21 mouse cellular contexts compared by ENCODE assay signal in genomic region chr11:50240235-50240911, GRCm38 (mm10). TPM values are rescaled to one million over a fixed set of nuclear protein-coding genes. Genes with fewer than 3 reads are reported as not detected.
A peak's percentile ranks its signal among the peaks of the same experiment; 100 is the strongest.
DNase-seq lines count a peak whose midpoint lies in the region; ATAC-seq and TF ChIP-seq lines count a peak whose summit lies in the region.
"Had no signal": no experiment of that assay in that cellular context is flagged by ENCODE, and none has a peak within 500 bp of the region (broad histone marks: within the 10 kb centered on the region; RNA-seq: fewer than 3 reads in every experiment).

No protein-coding gene starts in this region.

- ATAC-seq in heart, postnatal 0 days (ENCODE audit: insufficient read depth, low read depth): peak; percentile 7; the same call in 1 of the 2 replicates
- peak; percentile 48 to 51 for ATAC-seq in hematopoietic stem cell, adult 5-6 weeks (replicated peaks in 1 of 2; ENCODE audit: insufficient read depth in 1 of 2, low FRiP score in 2 of 2, low TSS enrichment in 1 of 2, low read depth in 1 of 2, poor library complexity in 2 of 2, severe bottlenecking in 2 of 2)
- ATAC-seq in forebrain, embryonic 12.5 days (ENCODE audit: low FRiP score): no peak
- ATAC-seq: forebrain, embryonic 16.5 days; hindbrain, postnatal 0 days; intestine, postnatal 0 days had no signal

- intact Hi-C loops in heart, postnatal 25 days (cut with DNase I): no loop called here

- TF ChIP-seq RAD21 in MEL (IDR thresholded peaks at IDR 0.05; ENCODE audit: low read depth, low read length): no peak

- H3K36me3 ChIP-seq in heart, postnatal 0 days (replicated peaks; ENCODE audit: control insufficient read depth, insufficient read depth, low read length): no peaks in the 10 kb centered on the region
- H3K36me3 ChIP-seq in MEL (ENCODE audit: control insufficient read depth in 1 of 2, insufficient read depth in 2 of 2, low read length in 2 of 2): peaks cover 0 to 7% of the 10 kb centered on the region in 2 experiments; a peak in 2 of 4 replicates
- peaks cover 1% of the 10 kb centered on the region; the same call in 1 of the 2 replicates for H3K36me3 ChIP-seq in forebrain, embryonic 12.5 days (replicated peaks)
- H3K36me3 ChIP-seq: heart, embryonic 13.5 days; hindbrain, embryonic 10.5 days; limb, embryonic 12.5 days had no signal

- no peak for TF ChIP-seq EP300 in heart, postnatal 0 days (IDR thresholded peaks at IDR 0.05; ENCODE audit: low read depth)
- no peak for TF ChIP-seq EP300 in MEL (IDR thresholded peaks at IDR 0.05; ENCODE audit: low read depth in 1 of 2, low read length in 2 of 2)

- DNase-seq in heart, postnatal 0 days (ENCODE audit: low spot score): no peak
- DNase-seq in heart, postnatal 25 days (ENCODE audit: low spot score): no peak
- no peak for DNase-seq in layer of hippocampus, adult 2 months (ENCODE audit: low spot score in 2 of 2)
- DNase-seq in layer of hippocampus, postnatal 10 days (ENCODE audit: low spot score in 2 of 2): no peak
- no peak for DNase-seq in MEL (ENCODE audit: low read depth, low spot score)
- no peak for DNase-seq in cerebellum, adult 9-10 months
- DNase-seq: cerebellum, adult 9-11 months; embryo, embryonic 11 days; liver, embryonic 13.5 days; lung, postnatal 10 days; right cerebral cortex, postnatal 4 days had no signal

- H3K27ac ChIP-seq in heart, postnatal 0 days (ENCODE audit: low read depth): no peak overlapping the region
- H3K27ac ChIP-seq in layer of hippocampus, adult 2 months: peak overlapping the region; percentile 32; the same call in 1 of the 2 replicates
- H3K27ac ChIP-seq in MEL (ENCODE audit: control insufficient read depth, low read depth, low read length): no peak overlapping the region
- H3K27ac ChIP-seq in forebrain, embryonic 12.5 days: no peak overlapping the region
- H3K27ac ChIP-seq: hindbrain, embryonic 10.5 days; hindbrain, postnatal 0 days; limb, embryonic 12.5 days; midbrain, embryonic 10.5 days had no signal

- peaks cover 12% of the 10 kb centered on the region for H3K4me1 ChIP-seq in heart, postnatal 0 days (ENCODE audit: control insufficient read depth, insufficient read depth)
- peaks cover 3 to 19% of the 10 kb centered on the region in 2 experiments; a peak in 3 of 4 replicates for H3K4me1 ChIP-seq in MEL (ENCODE audit: control insufficient read depth in 1 of 2, insufficient read depth in 2 of 2, low read length in 2 of 2)
- H3K4me1 ChIP-seq in forebrain, embryonic 12.5 days: peaks cover 15% of the 10 kb centered on the region

- H3K79me2 ChIP-seq in MEL (ENCODE audit: control insufficient read depth, insufficient read depth, low read length, poor library complexity): no peaks in the 10 kb centered on the region; the same call in 1 of the 2 replicates

- TF ChIP-seq POLR2A in MEL (IDR thresholded peaks at IDR 0.05; ENCODE audit: control insufficient read depth in 1 of 2, insufficient read depth in 1 of 2, low read depth in 1 of 2, low read length in 2 of 2, poor library complexity in 1 of 2): no peak

- H3K9me3 ChIP-seq in heart, postnatal 0 days (replicated peaks; ENCODE audit: control insufficient read depth, low read length): no peaks in the 10 kb centered on the region
- H3K9me3 ChIP-seq in MEL (replicated peaks; ENCODE audit: insufficient read depth, low read length): no peaks in the 10 kb centered on the region
- no peaks in the 10 kb centered on the region for H3K9me3 ChIP-seq in forebrain, embryonic 12.5 days
- H3K9me3 ChIP-seq: heart, embryonic 13.5 days; hindbrain, embryonic 10.5 days; limb, embryonic 12.5 days; liver, embryonic 13.5 days; midbrain, embryonic 10.5 days had no signal

- H3K27me3 ChIP-seq in heart, postnatal 0 days (ENCODE audit: control insufficient read depth, insufficient read depth, low read length): peaks cover 12% of the 10 kb centered on the region
- H3K27me3 ChIP-seq in MEL (ENCODE audit: control insufficient read depth in 1 of 2, insufficient read depth in 2 of 2, low read length in 2 of 2): no peaks in the 10 kb centered on the region
- peaks cover 37% of the 10 kb centered on the region for H3K27me3 ChIP-seq in forebrain, embryonic 12.5 days
- H3K27me3 ChIP-seq: CH12.LX had no signal

- WGBS in heart, postnatal 0 days: 78% methylated on average over 7 of the region's 7 CpGs
- WGBS in forebrain, embryonic 12.5 days: 87% methylated on average over 7 of the region's 7 CpGs

- no peak overlapping the region for H3K9ac ChIP-seq in heart, postnatal 0 days (replicated peaks; ENCODE audit: low read depth, low read length)
- no peak overlapping the region for H3K9ac ChIP-seq in MEL (ENCODE audit: control insufficient read depth, low read depth, low read length, poor library complexity, severe bottlenecking)
- H3K9ac ChIP-seq in forebrain, embryonic 12.5 days: no peak overlapping the region
- H3K9ac ChIP-seq: heart, embryonic 13.5 days; limb, embryonic 12.5 days had no signal

- no peak for TF ChIP-seq CTCF in heart, postnatal 0 days (IDR thresholded peaks at IDR 0.05; ENCODE audit: low read depth)
- no peak for TF ChIP-seq CTCF in layer of hippocampus, adult 2 months (conservative IDR thresholded peaks at IDR 0.05)
- no peak for TF ChIP-seq CTCF in MEL (IDR thresholded peaks at IDR 0.05 in 2 of 3, conservative IDR thresholded peaks at IDR 0.05 in 1 of 3; ENCODE audit: control insufficient read depth in 1 of 3, insufficient read depth in 1 of 3, low read depth in 2 of 3, low read length in 3 of 3, poor library complexity in 1 of 3, severe bottlenecking in 1 of 3)

- H3K4me2 ChIP-seq in heart, postnatal 0 days (ENCODE audit: low read depth, low read length): no peak overlapping the region
- no peak overlapping the region for H3K4me2 ChIP-seq in forebrain, embryonic 12.5 days
- H3K4me2 ChIP-seq: heart, embryonic 13.5 days; limb, embryonic 12.5 days; liver, embryonic 13.5 days had no signal

- no peak overlapping the region for H3K4me3 ChIP-seq in heart, postnatal 0 days (ENCODE audit: low read depth, low read length)
- H3K4me3 ChIP-seq in layer of hippocampus, adult 2 months: no peak overlapping the region
- H3K4me3 ChIP-seq in MEL (ENCODE audit: control insufficient read depth in 1 of 2, insufficient read depth in 1 of 2, low read depth in 2 of 2, low read length in 2 of 2): no peak overlapping the region
- no peak overlapping the region for H3K4me3 ChIP-seq in forebrain, embryonic 12.5 days (replicated peaks)
- H3K4me3 ChIP-seq: heart, embryonic 13.5 days; hindbrain, embryonic 10.5 days; limb, embryonic 12.5 days; liver, embryonic 13.5 days; midbrain, embryonic 10.5 days had no signal

TF ChIP-seq in MEL, 35 proteins besides CTCF, POLR2A, EP300 and RAD21:
- no peak for TF ChIP-seq TCF12 (IDR thresholded peaks at IDR 0.05; ENCODE audit: low read depth, low read length)
- peak; percentile 41; the same call in 1 of the 2 replicates for TF ChIP-seq TAL1 (IDR thresholded peaks at IDR 0.05; ENCODE audit: low read length)

RNA-seq across cellular contexts. Expression of gene Ltc4s, which starts 2.0 kb away (rescaled TPM):
- total RNA-seq in heart, postnatal 0 days (2014; rRNA removed; ENCODE audit: low replicate concordance): 5.1 TPM in 1 of 2 replicates, not detected in the other
- polyA plus RNA-seq in heart, postnatal 0 days (2015; fragmentation: Nextera tagmentation; extraction: Ambion mirVana): 2.2 TPM in 2 replicates
- total RNA-seq in heart, postnatal 25 days (2021): 1 to 10 TPM; 4.8 to 7.8 TPM
- 1 to 10 TPM; 6.8 to 9.3 TPM for total RNA-seq in layer of hippocampus, adult 2 months (2021)
- 10 to 100 TPM in 1 of 2 experiments, 1 to 10 TPM in 1; 9.9 to 15.5 TPM for total RNA-seq in layer of hippocampus, postnatal 10 days (2021)
- 1.6 and 3.1 TPM in 2 replicates for total RNA-seq in MEL (2012; rRNA removed)
- polyA plus RNA-seq in MEL (2012; ENCODE audit: insufficient read depth in 1 of 2, insufficient read length in 2 of 2, low read depth in 1 of 2, low replicate concordance in 2 of 2, missing spikeins in 1 of 2): 1 to 10 TPM in 1 of 2 experiments, not detected in 1; 3.4 TPM
- total RNA-seq in hematopoietic stem cell, adult 5-6 weeks (2017): 4.3 and 12.0 TPM in 2 replicates
- 0.60 and 0.69 TPM in 2 replicates for polyA plus RNA-seq in forebrain, embryonic 12.5 days (2016; fragmentation: Nextera tagmentation; extraction: Ambion mirVana)

RNA-seq across cellular contexts. Expression of gene Mgat4b, which starts 29.7 kb away (rescaled TPM):
- 69.2 and 90.6 TPM in 2 replicates for total RNA-seq in heart, postnatal 0 days (2014; rRNA removed; ENCODE audit: low replicate concordance)
- polyA plus RNA-seq in heart, postnatal 0 days (2015; fragmentation: Nextera tagmentation; extraction: Ambion mirVana): 39.4 and 39.6 TPM in 2 replicates
- total RNA-seq in heart, postnatal 25 days (2021): 10 to 100 TPM; 85.3 to 86.5 TPM
- total RNA-seq in layer of hippocampus, adult 2 months (2021): 10 to 100 TPM; 91.2 to 93.0 TPM
- 100 to 1,000 TPM; 201 to 243 TPM for total RNA-seq in layer of hippocampus, postnatal 10 days (2021)
- 22.3 and 33.7 TPM in 2 replicates for total RNA-seq in MEL (2012; rRNA removed)
- 10 to 100 TPM in 1 of 2 experiments, not detected in 1; 69.4 TPM for polyA plus RNA-seq in MEL (2012; ENCODE audit: insufficient read depth in 1 of 2, insufficient read length in 2 of 2, low read depth in 1 of 2, low replicate concordance in 2 of 2, missing spikeins in 1 of 2)
- 9.0 and 17.0 TPM in 2 replicates for total RNA-seq in hematopoietic stem cell, adult 5-6 weeks (2017)
- polyA plus RNA-seq in forebrain, embryonic 12.5 days (2016; fragmentation: Nextera tagmentation; extraction: Ambion mirVana): 31.6 and 40.3 TPM in 2 replicates

RNA-seq across cellular contexts. Expression of gene Sqstm1, which starts 29.7 kb away (rescaled TPM):
- 236 and 249 TPM in 2 replicates for total RNA-seq in heart, postnatal 0 days (2014; rRNA removed; ENCODE audit: low replicate concordance)
- 244 and 267 TPM in 2 replicates for polyA plus RNA-seq in heart, postnatal 0 days (2015; fragmentation: Nextera tagmentation; extraction: Ambion mirVana)
- total RNA-seq in heart, postnatal 25 days (2021): 100 to 1,000 TPM; 265 to 324 TPM
- 100 to 1,000 TPM; 444 to 465 TPM for total RNA-seq in layer of hippocampus, adult 2 months (2021)
- 100 to 1,000 TPM; 302 to 324 TPM for total RNA-seq in layer of hippocampus, postnatal 10 days (2021)
- 223 and 240 TPM in 2 replicates for total RNA-seq in MEL (2012; rRNA removed)
- 100 to 1,000 TPM in 1 of 2 experiments, not detected in 1; 187 TPM for polyA plus RNA-seq in MEL (2012; ENCODE audit: insufficient read depth in 1 of 2, insufficient read length in 2 of 2, low read depth in 1 of 2, low replicate concordance in 2 of 2, missing spikeins in 1 of 2)
- total RNA-seq in hematopoietic stem cell, adult 5-6 weeks (2017): 371 and 449 TPM in 2 replicates
- polyA plus RNA-seq in forebrain, embryonic 12.5 days (2016; fragmentation: Nextera tagmentation; extraction: Ambion mirVana): 165 and 169 TPM in 2 replicates

RNA-seq across cellular contexts. Expression of gene Maml1, which starts 51.7 kb away (rescaled TPM):
- 10.4 and 18.2 TPM in 2 replicates for total RNA-seq in heart, postnatal 0 days (2014; rRNA removed; ENCODE audit: low replicate concordance)
- polyA plus RNA-seq in heart, postnatal 0 days (2015; fragmentation: Nextera tagmentation; extraction: Ambion mirVana): 1.9 and 2.2 TPM in 2 replicates
- total RNA-seq in heart, postnatal 25 days (2021): 10 to 100 TPM; 11.5 to 12.9 TPM
- total RNA-seq in layer of hippocampus, adult 2 months (2021): 10 to 100 TPM; 10.1 to 10.8 TPM
- total RNA-seq in layer of hippocampus, postnatal 10 days (2021): 10 to 100 TPM in 1 of 2 experiments, 1 to 10 TPM in 1; 9.5 to 10.1 TPM
- 3.8 and 4.5 TPM in 2 replicates for total RNA-seq in MEL (2012; rRNA removed)
- polyA plus RNA-seq in MEL (2012; ENCODE audit: insufficient read depth in 1 of 2, insufficient read length in 2 of 2, low read depth in 1 of 2, low replicate concordance in 2 of 2, missing spikeins in 1 of 2): 10 to 100 TPM in 1 of 2 experiments, not detected in 1; 12.6 TPM
- 4.5 and 7.1 TPM in 2 replicates for total RNA-seq in hematopoietic stem cell, adult 5-6 weeks (2017)
- 5.5 and 5.9 TPM in 2 replicates for polyA plus RNA-seq in forebrain, embryonic 12.5 days (2016; fragmentation: Nextera tagmentation; extraction: Ambion mirVana)
